Mouse (Mus musculus): Measurements from ENCODE around the gene Milr1. TPM values are rescaled to one million over a fixed set of nuclear protein-coding genes. Genes with fewer than 3 reads are reported as not detected.
"Not testable (repeated sequence)": the region's sequence is repeated elsewhere in the genome, so short reads cannot be mapped to it uniquely, and the experiment has no call there.

Gene Milr1
- total and polyA plus RNA-seq, 2 experiments = 0.10 to 0.37 TPM

DNA sequence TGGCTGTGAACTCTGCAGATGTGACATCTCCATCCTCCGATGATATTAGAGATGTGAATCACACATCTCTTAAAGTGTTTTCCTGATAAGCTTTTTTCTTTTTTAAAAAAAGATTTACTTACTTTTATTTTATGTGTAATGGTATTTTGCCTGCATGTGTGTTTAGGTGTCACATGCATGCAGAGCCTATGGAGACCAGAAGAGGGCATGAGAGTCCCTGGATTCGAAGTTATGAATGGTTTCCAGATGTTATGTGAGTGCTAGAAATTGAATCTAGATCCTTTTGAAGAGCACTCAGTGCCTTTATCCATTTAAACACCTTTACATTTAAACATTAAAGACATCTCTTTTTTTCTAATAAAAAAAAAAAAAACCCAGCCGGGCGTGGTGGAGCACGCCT is 6.1 kb upstream of the Milr1 start:
- Histone ChIP-seq H3K4me1 (ENCODE audit: control insufficient read depth, insufficient read depth, low read length) (no peaks in the 10 kb centered on the region), H3K4me3 (ENCODE audit: insufficient read depth, low read depth, low read length) (no peak overlapping the region), H3K27me3 (ENCODE audit: control insufficient read depth, insufficient read depth, low read length) (no peaks in the 10 kb centered on the region; the same call in 1 of the 2 replicates), H3K36me3 (ENCODE audit: control insufficient read depth, insufficient read depth, low read length) (no peaks in the 10 kb centered on the region), H3K27ac (replicated peaks; ENCODE audit: insufficient read depth, low read depth, low read length) (no peak overlapping the region), H3K79me2 (ENCODE audit: control insufficient read depth, insufficient read depth, low read length) (no peaks in the 10 kb centered on the region), H3K9ac (ENCODE audit: low read depth, low read length) (no peak overlapping the region)
- TF ChIP-seq POLR2A (IDR thresholded peaks at IDR 0.05; ENCODE audit: extremely low read depth, insufficient read depth, low read length) = no peak
- TF ChIP-seq CTCF (IDR thresholded peaks at IDR 0.05; ENCODE audit: low read depth, low read length) = peak; percentile 5; the same call in 1 of the 2 replicates
- DNase-seq (ENCODE audit: extremely low read depth, low read depth, low spot score) = no peak
- WGBS = 93% methylated on average over 5 of the region's 5 CpGs

DNA sequence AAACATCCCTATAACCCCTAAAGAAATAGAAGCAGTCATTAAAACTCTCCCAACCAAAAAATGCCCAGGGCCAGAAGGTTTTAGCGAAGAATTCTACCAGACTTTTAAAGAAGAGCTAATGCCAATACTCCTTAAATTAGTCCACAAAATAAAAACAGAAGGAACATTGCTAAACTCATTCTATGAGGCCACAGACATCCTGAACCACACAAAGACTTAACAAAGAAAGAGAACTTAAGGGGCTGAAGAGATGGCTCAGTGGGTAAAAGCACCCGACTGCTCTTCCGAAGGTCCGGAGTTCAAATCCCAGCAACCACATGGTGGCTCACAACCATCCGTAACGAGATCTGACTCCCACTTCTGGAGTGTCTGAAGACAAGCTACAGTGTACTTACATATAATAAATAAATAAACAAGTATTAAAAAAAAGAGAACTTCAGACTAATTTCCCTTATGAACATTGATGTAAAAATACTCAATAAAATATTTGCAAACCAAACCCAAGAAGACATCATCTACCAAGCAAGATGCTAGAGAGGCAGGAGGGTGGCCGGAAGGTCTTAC is 1.4 kb upstream of the Milr1 start:
- not testable (repeated sequence) for H3K27ac ChIP-seq (replicated peaks; ENCODE audit: insufficient read depth, low read depth, low read length); H3K27me3 ChIP-seq (ENCODE audit: control insufficient read depth, insufficient read depth, low read length)
- 83% methylated on average over 7 of the region's 7 CpGs for WGBS

GRCm38 (mm10) chr11:106750121-106750751 is 790 bp upstream of the Milr1 start, which contains the start of gene Pecam1:
Gene Pecam1, minus strand, starts transcription at chr11:106750628.
- no peaks in the 10 kb centered on the region for H3K36me3 ChIP-seq (ENCODE audit: control insufficient read depth, insufficient read depth, low read length)
- H3K4me3 ChIP-seq (ENCODE audit: insufficient read depth, low read depth, low read length) = no peak within 1 kb of the TSS
- peaks cover 2% of the 10 kb centered on the region; the same call in 1 of the 2 replicates for H3K4me1 ChIP-seq (ENCODE audit: control insufficient read depth, insufficient read depth, low read length)
- H3K27ac ChIP-seq (replicated peaks; ENCODE audit: insufficient read depth, low read depth, low read length) = peak within 1 kb of the TSS; percentile 53; the same call in 1 of the 2 replicates
- DNase-seq (ENCODE audit: extremely low read depth, low read depth, low spot score) = no peak
- H3K79me2 ChIP-seq (ENCODE audit: control insufficient read depth, insufficient read depth, low read length) = no peaks in the 10 kb centered on the region
- no peak within 1 kb of the TSS for H3K9ac ChIP-seq (ENCODE audit: low read depth, low read length)
- no peaks in the 10 kb centered on the region; the same call in 1 of the 2 replicates for H3K27me3 ChIP-seq (ENCODE audit: control insufficient read depth, insufficient read depth, low read length)
- TF ChIP-seq POLR2A (IDR thresholded peaks at IDR 0.05; ENCODE audit: extremely low read depth, insufficient read depth, low read length) (no peak), CTCF (IDR thresholded peaks at IDR 0.05; ENCODE audit: low read depth, low read length) (no peak)
- WGBS = 59% methylated on average over 13 of the region's 13 CpGs

More for the DNA sequence above, 1.4 kb upstream of the Milr1 start:
- H3K9ac ChIP-seq (ENCODE audit: low read depth, low read length); DNase-seq (ENCODE audit: extremely low read depth, low read depth, low spot score); H3K4me3 ChIP-seq (ENCODE audit: insufficient read depth, low read depth, low read length); H3K4me1 ChIP-seq (ENCODE audit: control insufficient read depth, insufficient read depth, low read length); H3K79me2 ChIP-seq (ENCODE audit: control insufficient read depth, insufficient read depth, low read length); H3K36me3 ChIP-seq (ENCODE audit: control insufficient read depth, insufficient read depth, low read length): not testable (repeated sequence)

- Histone ChIP-seq H3K27me3 (ENCODE audit: control insufficient read depth, insufficient read depth, low read length) (no peaks in the 10 kb centered on the region; the same call in 1 of the 2 replicates), H3K4me1 (ENCODE audit: control insufficient read depth, insufficient read depth, low read length) (peaks cover 2% of the 10 kb centered on the region; the same call in 1 of the 2 replicates), H3K27ac (replicated peaks; ENCODE audit: insufficient read depth, low read depth, low read length) (no peak overlapping the region), H3K36me3 (ENCODE audit: control insufficient read depth, insufficient read depth, low read length) (no peaks in the 10 kb centered on the region), H3K9ac (ENCODE audit: low read depth, low read length) (no peak overlapping the region), H3K4me3 (ENCODE audit: insufficient read depth, low read depth, low read length) (no peak overlapping the region), H3K79me2 (ENCODE audit: control insufficient read depth, insufficient read depth, low read length) (no peaks in the 10 kb centered on the region)
- TF ChIP-seq CTCF (IDR thresholded peaks at IDR 0.05; ENCODE audit: low read depth, low read length) (no peak), POLR2A (IDR thresholded peaks at IDR 0.05; ENCODE audit: extremely low read depth, insufficient read depth, low read length) (no peak)
- DNase-seq (ENCODE audit: extremely low read depth, low read depth, low spot score) = no peak
- 85% methylated on average over 7 of the region's 7 CpGs for WGBS
These were observed 1.1 kb downstream of the Milr1 start for GRCm38 (mm10) chr11:106752103-106752502.

GRCm38 (mm10) chr11:106753314-106753713 is 2.3 kb downstream of the Milr1 start:
- Histone ChIP-seq H3K9ac (ENCODE audit: low read depth, low read length) (no peak overlapping the region), H3K36me3 (ENCODE audit: control insufficient read depth, insufficient read depth, low read length) (no peaks in the 10 kb centered on the region), H3K4me3 (ENCODE audit: insufficient read depth, low read depth, low read length) (no peak overlapping the region), H3K27ac (replicated peaks; ENCODE audit: insufficient read depth, low read depth, low read length) (no peak overlapping the region), H3K27me3 (ENCODE audit: control insufficient read depth, insufficient read depth, low read length) (no peaks in the 10 kb centered on the region), H3K79me2 (ENCODE audit: control insufficient read depth, insufficient read depth, low read length) (no peaks in the 10 kb centered on the region), H3K4me1 (ENCODE audit: control insufficient read depth, insufficient read depth, low read length) (peaks cover 2% of the 10 kb centered on the region; the same call in 1 of the 2 replicates)
- WGBS = 88% methylated on average over 6 of the region's 6 CpGs
- no peak for DNase-seq (ENCODE audit: extremely low read depth, low read depth, low spot score)
- TF ChIP-seq CTCF (IDR thresholded peaks at IDR 0.05; ENCODE audit: low read depth, low read length) (no peak), POLR2A (IDR thresholded peaks at IDR 0.05; ENCODE audit: extremely low read depth, insufficient read depth, low read length) (no peak)

GRCm38 (mm10) chr11:106755583-106755982 is 4.6 kb downstream of the Milr1 start:
- Histone ChIP-seq H3K36me3 (ENCODE audit: control insufficient read depth, insufficient read depth, low read length) (no peaks in the 10 kb centered on the region), H3K79me2 (ENCODE audit: control insufficient read depth, insufficient read depth, low read length) (no peaks in the 10 kb centered on the region), H3K9ac (ENCODE audit: low read depth, low read length) (no peak overlapping the region), H3K4me3 (ENCODE audit: insufficient read depth, low read depth, low read length) (no peak overlapping the region), H3K27ac (replicated peaks; ENCODE audit: insufficient read depth, low read depth, low read length) (no peak overlapping the region), H3K27me3 (ENCODE audit: control insufficient read depth, insufficient read depth, low read length) (no peaks in the 10 kb centered on the region), H3K4me1 (ENCODE audit: control insufficient read depth, insufficient read depth, low read length) (no peaks in the 10 kb centered on the region)
- 75% methylated on average over 5 of the region's 5 CpGs for WGBS
- TF ChIP-seq POLR2A (IDR thresholded peaks at IDR 0.05; ENCODE audit: extremely low read depth, insufficient read depth, low read length) (no peak), CTCF (IDR thresholded peaks at IDR 0.05; ENCODE audit: low read depth, low read length) (no peak)
- DNase-seq (ENCODE audit: extremely low read depth, low read depth, low spot score) = no peak

Data from liver, adult 2 months (tissue).